Mouse (Mus musculus) liver, embryonic 14.5 days (tissue): ENCODE data around the gene Evl. TPM values are rescaled to one million over a fixed set of nuclear protein-coding genes. Genes with fewer than 3 reads are reported as not detected.

ENCODE experiments used
- ATAC-seq: fragments of 200-750 bp; cut with Nextera tagmentation; 2 replicates; pipeline ENCODE4 v1.8.0; 2017; ENCODE audit warnings: moderate number of reproducible peaks, mild to moderate bottlenecking, moderate library complexity; ENCODE audit not compliant: insufficient read depth
- DNase-seq, 3 experiments: peaks; one replicate each; pipeline ENCODE4 v3.0.0-alpha.2; 2012 to 2013; ENCODE audit warnings: low read depth in 3 of 3, low spot score in 3 of 3
- H3K27ac ChIP-seq: fragments of 300-500 bp; sonication (generic); 2 replicates; pipeline ENCODE4 v1.5.1; 2014; ENCODE audit warnings: moderate library complexity, mild to moderate bottlenecking, control low read depth, inconsistent platforms
- H3K27me3 ChIP-seq: fragments of 300-500 bp; sonication (generic); 2 replicates; pipeline ENCODE4 v1.6.1; 2014; ENCODE audit warnings: mild to moderate bottlenecking, low read length, moderate library complexity; ENCODE audit not compliant: control insufficient read depth, insufficient read depth
- H3K36me3 ChIP-seq: fragments of 300-500 bp; sonication (generic); replicated peaks from 2 replicates; pipeline ENCODE4 v1.6.1; 2014; ENCODE audit warnings: low read depth; ENCODE audit not compliant: control insufficient read depth, insufficient read depth
- H3K4me1 ChIP-seq, 2 experiments: fragments of 200-500 bp in 1 of 2; fragments of 300-500 bp in 1 of 2; sonication (generic) in 1 of 2; replicated peaks; 2 replicates each; pipeline ENCODE4 v1.6.1; 2012 to 2014; ENCODE audit warnings: antibody characterized with exemption in 1 of 2, inconsistent platforms in 1 of 2, low read length in 1 of 2; ENCODE audit not compliant: control insufficient read depth in 2 of 2, insufficient read depth in 2 of 2
- H3K4me2 ChIP-seq: fragments of 300-500 bp; sonication (generic); 2 replicates; pipeline ENCODE4 v1.6.1; 2014; ENCODE audit warnings: low read depth, mild to moderate bottlenecking, control low read depth, moderate library complexity
- H3K4me3 ChIP-seq, 2 experiments: fragments of 200-500 bp in 1 of 2; fragments of 300-500 bp in 1 of 2; sonication (generic) in 1 of 2; 2 replicates each; pipeline ENCODE4 v1.5.1; 2012 to 2014; ENCODE audit warnings: low read depth in 2 of 2, low read length in 2 of 2, mild to moderate bottlenecking in 2 of 2, control low read depth in 1 of 2, inconsistent platforms in 1 of 2, moderate library complexity in 1 of 2; ENCODE audit not compliant: insufficient read depth in 1 of 2
- H3K9ac ChIP-seq: fragments of 300-500 bp; sonication (generic); replicated peaks from 2 replicates; pipeline ENCODE4 v1.6.1; 2014; ENCODE audit warnings: mild to moderate bottlenecking, control low read depth, moderate library complexity
- H3K9me3 ChIP-seq: fragments of 300-500 bp; sonication (generic); 2 replicates; pipeline ENCODE4 v1.6.1; 2016; ENCODE audit warnings: low read length, mixed read lengths; ENCODE audit not compliant: control insufficient read depth
- CTCF ChIP-seq: IDR thresholded peaks from 2 replicates; pipeline ENCODE4 v1.5.1; 2016; ENCODE audit warnings: antibody characterized with exemption, low read depth, control low read depth
- EP300 ChIP-seq: IDR thresholded peaks from 2 replicates; pipeline ENCODE4 v1.6.1; 2016; ENCODE audit warnings: antibody characterized with exemption, low read depth
- WGBS: fragments of 180-500 bp; shearing (Covaris S2); extraction: QIAGEN DNeasy Blood & Tissue Kit; methylation state at CpG from one replicate; pipeline ENCODE4 v1.1.7; 2014; ENCODE audit not compliant: insufficient replicate concordance; 5-methylcytosine and 5-hydroxymethylcytosine counted together
- polyA plus RNA-seq, 2 experiments: library from polyadenylated mRNA; depleted of rRNA in 1 of 2; stranded (reverse) in 1 of 2; unstranded in 1 of 2; fragments of >200 nt; fragmentation: Nextera tagmentation in 1 of 2; extraction: Ambion mirVana in 1 of 2; gene quantifications; 2 replicates each; pipeline versions ENCODE4 v1.2.1 to v1.2.3; 2012 to 2014

The Evl gene
- polyA plus RNA-seq, 2 experiments: 7.0 to 15.9 TPM

- Histone ChIP-seq H3K36me3 (no peaks in the 10 kb centered on the region), H3K4me2 (no peak overlapping the region), H3K27me3 (no peaks in the 10 kb centered on the region), H3K9me3 (no peaks in the 10 kb centered on the region), H3K4me3 (no peak overlapping the region), H3K9ac (no peak overlapping the region), H3K4me1 (no peaks in the 10 kb centered on the region), H3K27ac (no peak overlapping the region)
- TF ChIP-seq CTCF (no peak), EP300 (no peak)
- no peak for ATAC-seq
- 16% methylated on average over 10 of the region's 10 CpGs for WGBS
- no peak for DNase-seq
These were observed 7.9 kb upstream of the Evl start for GRCm38 (mm10) chr12:108546508-108547153.

DNA sequence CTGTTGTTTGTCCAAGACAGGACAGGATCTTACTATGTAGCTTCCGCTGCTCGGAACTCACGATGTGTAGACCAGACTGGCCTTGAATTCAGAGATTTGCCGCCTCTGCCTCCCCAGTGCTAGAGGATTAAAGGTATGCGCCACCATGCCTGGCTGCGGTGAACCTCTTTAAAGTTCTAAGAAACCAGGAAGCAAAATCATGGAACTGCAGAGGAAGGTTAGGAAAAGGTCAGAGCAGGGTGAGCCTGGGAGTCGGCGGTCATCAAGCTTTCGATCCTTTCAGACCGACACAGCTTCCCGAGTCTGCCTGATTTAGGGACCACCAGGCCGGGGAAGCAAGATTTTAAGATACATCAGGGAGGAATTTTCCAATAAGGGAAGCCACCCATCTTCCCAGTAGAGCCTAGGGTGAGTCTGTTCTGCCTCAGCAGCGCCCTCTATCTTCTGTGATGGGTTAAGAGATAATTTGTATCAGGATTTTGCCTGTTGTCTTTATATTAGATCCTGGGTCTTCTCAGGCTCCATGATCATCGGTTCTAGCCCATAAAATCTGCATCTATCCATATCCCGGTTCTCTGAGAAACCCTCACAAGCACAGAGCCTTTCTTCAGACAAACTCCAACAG, 7.2 kb upstream of the Evl start:
- TF ChIP-seq CTCF (no peak), EP300 (no peak)
- H3K27me3 ChIP-seq: no peaks in the 10 kb centered on the region
- H3K4me2 ChIP-seq: no peak overlapping the region
- H3K9ac ChIP-seq: no peak overlapping the region
- ATAC-seq: no peak
- no peaks in the 10 kb centered on the region for H3K9me3 ChIP-seq
- no peak overlapping the region for H3K4me3 ChIP-seq
- no peak overlapping the region for H3K27ac ChIP-seq
- no peaks in the 10 kb centered on the region for H3K36me3 ChIP-seq
- WGBS: 68% methylated on average over 15 of the region's 15 CpGs
- no peaks in the 10 kb centered on the region for H3K4me1 ChIP-seq
- DNase-seq: no peak

DNA sequence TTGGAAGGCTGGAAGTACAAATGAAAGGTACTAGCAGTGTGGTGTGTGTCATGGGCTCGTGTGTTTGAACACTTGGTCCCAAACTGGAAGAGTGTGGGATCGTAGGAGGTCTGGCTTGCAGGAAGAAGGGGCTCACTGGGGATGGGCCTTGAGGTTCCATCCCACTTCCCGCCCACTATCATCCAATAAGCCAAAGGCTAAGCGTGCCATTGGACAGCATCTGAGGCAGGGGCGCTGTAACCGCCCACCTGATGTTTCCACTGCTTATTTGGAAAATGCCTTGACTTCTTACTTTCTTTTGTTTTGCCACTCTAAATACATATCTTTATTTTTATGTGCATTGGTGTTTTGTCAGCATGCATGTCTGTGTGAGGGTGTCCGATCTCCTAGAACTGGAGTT, 2.8 kb upstream of the Evl start:
- Histone ChIP-seq H3K27me3 (peaks cover 39% of the 10 kb centered on the region), H3K4me1 (no peaks in the 10 kb centered on the region), H3K9ac (no peak overlapping the region), H3K4me3 (no peak overlapping the region), H3K36me3 (no peaks in the 10 kb centered on the region), H3K4me2 (no peak overlapping the region), H3K9me3 (no peaks in the 10 kb centered on the region), H3K27ac (no peak overlapping the region)
- WGBS: 57% methylated on average over 7 of the region's 7 CpGs
- TF ChIP-seq EP300 (no peak), CTCF (no peak)
- DNase-seq (no peak), ATAC-seq (no peak)

GRCm38 (mm10) chr12:108553079-108553478, 1.4 kb upstream of the Evl start:
- no peak overlapping the region for H3K4me2 ChIP-seq
- H3K9me3 ChIP-seq: no peaks in the 10 kb centered on the region
- 38% methylated on average over 6 of the region's 6 CpGs for WGBS
- no peaks in the 10 kb centered on the region for H3K4me1 ChIP-seq
- H3K9ac ChIP-seq: no peak overlapping the region
- TF ChIP-seq CTCF: no peak
- no peak for TF ChIP-seq EP300
- peaks cover 39% of the 10 kb centered on the region for H3K27me3 ChIP-seq
- DNase-seq (no peak), ATAC-seq (no peak)
- H3K4me3 ChIP-seq: no peak overlapping the region
- no peaks in the 10 kb centered on the region for H3K36me3 ChIP-seq
- H3K27ac ChIP-seq: no peak overlapping the region

DNA sequence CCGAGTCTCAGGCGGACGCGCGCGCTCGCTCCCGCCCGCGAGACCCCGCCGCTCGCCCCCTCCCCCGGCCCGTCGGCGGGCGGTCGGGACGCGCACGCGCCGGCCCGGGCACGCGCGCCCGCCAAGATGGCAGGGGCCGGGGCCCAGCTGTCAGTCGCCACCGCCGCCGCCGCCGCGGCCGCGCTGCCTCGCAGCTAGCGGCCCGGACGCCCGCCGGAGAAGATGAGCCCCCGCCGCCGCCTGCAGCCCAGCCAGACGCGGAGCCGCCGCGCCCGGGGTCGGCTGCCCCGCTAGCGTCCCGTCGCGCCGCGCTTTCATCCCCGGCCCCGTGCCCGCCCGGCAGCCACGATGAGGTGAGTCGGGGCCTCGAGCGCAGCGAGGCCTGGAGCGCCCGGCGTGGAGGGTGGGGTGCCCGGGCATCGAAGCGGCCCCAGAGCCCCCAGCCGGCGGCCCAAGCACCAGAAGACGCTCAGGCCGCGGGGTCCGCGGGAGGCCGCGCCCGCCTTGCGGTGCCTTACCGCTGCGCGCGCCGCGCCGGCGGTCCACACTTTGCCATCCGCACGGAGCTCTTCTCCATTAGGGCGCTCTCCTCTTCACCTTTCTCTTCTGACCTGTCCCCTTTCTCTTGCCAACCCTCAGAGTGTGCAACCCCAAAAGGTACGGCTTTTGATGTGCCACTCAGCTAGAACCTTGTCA, 489 bp downstream of the Evl start:
- Histone ChIP-seq H3K27ac (no peak overlapping the region), H3K9ac (no peak overlapping the region), H3K4me3 (peak overlapping the region; percentile 54 to 75), H3K9me3 (no peaks in the 10 kb centered on the region), H3K27me3 (peaks cover 39% of the 10 kb centered on the region), H3K36me3 (no peaks in the 10 kb centered on the region), H3K4me2 (peak overlapping the region; percentile 59), H3K4me1 (no peaks in the 10 kb centered on the region)
- ATAC-seq (peak; percentile 66; the same call in 1 of the 2 replicates), DNase-seq (no peak)
- WGBS: under 1% methylated on average over 84 of the region's 100 CpGs
- TF ChIP-seq CTCF: no peak
- no peak for TF ChIP-seq EP300
